ENCODE assay signal across 8 mouse cellular contexts in the genomic region with DNA sequence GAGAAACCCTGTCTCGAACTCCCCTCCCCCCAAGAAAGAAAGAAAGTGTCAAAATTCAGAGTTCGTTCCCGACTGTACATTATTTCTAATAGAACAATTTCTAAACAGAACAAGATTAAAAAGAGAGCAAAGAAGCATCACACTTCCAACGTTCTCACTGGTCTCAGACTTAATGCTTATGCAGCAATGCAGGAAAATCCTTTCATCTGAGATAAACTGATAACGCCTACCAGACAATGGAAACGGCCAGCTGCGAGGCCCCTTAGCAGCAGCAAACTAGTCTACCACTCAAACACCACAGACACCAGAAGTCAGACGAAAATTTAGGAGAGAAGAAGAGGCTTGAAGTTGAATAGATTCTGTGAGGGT. TPM values are rescaled to one million over a fixed set of nuclear protein-coding genes. Genes with fewer than 3 reads are reported as not detected.
DNase-seq lines count a peak whose midpoint lies in the region; ATAC-seq lines count a peak whose summit lies in the region.

No protein-coding gene starts in this region.

- WGBS in kidney, embryonic 14.5 days: 14% methylated on average over 8 of the region's 8 CpGs
- WGBS in hindbrain, embryonic 10.5 days: 18% methylated on average over 8 of the region's 8 CpGs
- WGBS in midbrain, embryonic 10.5 days: 19% methylated on average over 8 of the region's 8 CpGs

- H3K9ac ChIP-seq in kidney, embryonic 14.5 days (ENCODE audit: low read depth, low read length): peak overlapping the region; percentile 89

- no peaks in the 10 kb centered on the region for H3K9me3 ChIP-seq in kidney, embryonic 14.5 days (ENCODE audit: control insufficient read depth, low read length)
- H3K9me3 ChIP-seq in hindbrain, embryonic 10.5 days: no peaks in the 10 kb centered on the region
- H3K9me3 ChIP-seq in midbrain, embryonic 10.5 days (replicated peaks): no peaks in the 10 kb centered on the region

- peak overlapping the region; percentile 86 for H3K4me3 ChIP-seq in kidney, embryonic 14.5 days (ENCODE audit: low read length)
- peak overlapping the region; percentile 89 for H3K4me3 ChIP-seq in hindbrain, embryonic 10.5 days
- H3K4me3 ChIP-seq in midbrain, embryonic 10.5 days: peak overlapping the region; percentile 87

- peak overlapping the region; percentile 67 for H3K4me2 ChIP-seq in kidney, embryonic 14.5 days (replicated peaks; ENCODE audit: low read depth, low read length)

- no peaks in the 10 kb centered on the region for H3K4me1 ChIP-seq in kidney, embryonic 14.5 days (ENCODE audit: control insufficient read depth, insufficient read depth, low read length)
- peaks cover 12% of the 10 kb centered on the region; the same call in 1 of the 2 replicates for H3K4me1 ChIP-seq in hindbrain, embryonic 10.5 days (replicated peaks)
- peaks cover 11% of the 10 kb centered on the region for H3K4me1 ChIP-seq in midbrain, embryonic 10.5 days

- peak overlapping the region; percentile 98 for H3K27ac ChIP-seq in kidney, embryonic 14.5 days (ENCODE audit: low read depth, low read length)
- H3K27ac ChIP-seq in hindbrain, embryonic 10.5 days: peak overlapping the region; percentile 98
- peak overlapping the region; percentile 98 for H3K27ac ChIP-seq in midbrain, embryonic 10.5 days (replicated peaks)

- H3K36me3 ChIP-seq in kidney, embryonic 14.5 days (ENCODE audit: control insufficient read depth, insufficient read depth, low read length): peaks cover 23% of the 10 kb centered on the region
- H3K36me3 ChIP-seq in hindbrain, embryonic 10.5 days: peaks cover 26% of the 10 kb centered on the region
- peaks cover 27% of the 10 kb centered on the region for H3K36me3 ChIP-seq in midbrain, embryonic 10.5 days

- DNase-seq in kidney, adult 18-20 months: no peak
- DNase-seq in MN1 (ENCODE audit: low spot score): peak; percentile 58
- DNase-seq in hindbrain, embryonic 10.5 days (ENCODE audit: low spot score): no peak
- no peak for DNase-seq in midbrain, embryonic 10.5 days (ENCODE audit: low spot score)
- DNase-seq in right cerebral cortex, postnatal 14 days: no peak
- no peak for DNase-seq in adrenal gland, postnatal 4 days (ENCODE audit: low spot score in 2 of 2)
- DNase-seq in spleen, postnatal 36 days (ENCODE audit: low spot score in 2 of 2): no peak

- ATAC-seq in kidney, embryonic 14.5 days (ENCODE audit: low FRiP score, low TSS enrichment): 0 out of 2 replicates have a peak, but pooled peaks have one; percentile 1

- no peaks in the 10 kb centered on the region for H3K27me3 ChIP-seq in kidney, embryonic 14.5 days (ENCODE audit: control insufficient read depth, insufficient read depth, low read length)
- no peaks in the 10 kb centered on the region for H3K27me3 ChIP-seq in hindbrain, embryonic 10.5 days (ENCODE audit: insufficient read depth, poor library complexity, severe bottlenecking)
- no peaks in the 10 kb centered on the region for H3K27me3 ChIP-seq in midbrain, embryonic 10.5 days (ENCODE audit: low read depth, poor library complexity, severe bottlenecking)

RNA-seq across cellular contexts. Expression of a gene that starts 0.4 kb away (rescaled TPM):
- polyA plus RNA-seq in kidney, embryonic 14.5 days (2014; fragmentation: Nextera tagmentation; extraction: Ambion mirVana): 69.5 and 78.7 TPM in 2 replicates
- 63.4 and 65.1 TPM in 2 replicates for polyA plus RNA-seq in hindbrain, embryonic 10.5 days (2016; fragmentation: Nextera tagmentation; extraction: Ambion mirVana)
- polyA plus RNA-seq in midbrain, embryonic 10.5 days (2016; fragmentation: Nextera tagmentation; extraction: Ambion mirVana): 66.4 and 72.7 TPM in 2 replicates
- total RNA-seq in adrenal gland, postnatal 4 days (2021): 10 to 100 TPM; 39.8 to 40.4 TPM

RNA-seq across cellular contexts. Expression of a gene that starts 22.0 kb away (rescaled TPM):
- polyA plus RNA-seq in kidney, embryonic 14.5 days (2014; fragmentation: Nextera tagmentation; extraction: Ambion mirVana): 1,038 and 1,404 TPM in 2 replicates
- 1,255 and 1,284 TPM in 2 replicates for polyA plus RNA-seq in hindbrain, embryonic 10.5 days (2016; fragmentation: Nextera tagmentation; extraction: Ambion mirVana)
- 1,116 and 1,275 TPM in 2 replicates for polyA plus RNA-seq in midbrain, embryonic 10.5 days (2016; fragmentation: Nextera tagmentation; extraction: Ambion mirVana)
- 100 to 1,000 TPM; 218 to 228 TPM for total RNA-seq in adrenal gland, postnatal 4 days (2021)

RNA-seq across cellular contexts. Expression of a gene that starts 22.1 kb away (rescaled TPM):
- polyA plus RNA-seq in kidney, embryonic 14.5 days (2014; fragmentation: Nextera tagmentation; extraction: Ambion mirVana): 6.0 and 6.8 TPM in 2 replicates
- 5.0 and 5.5 TPM in 2 replicates for polyA plus RNA-seq in hindbrain, embryonic 10.5 days (2016; fragmentation: Nextera tagmentation; extraction: Ambion mirVana)
- polyA plus RNA-seq in midbrain, embryonic 10.5 days (2016; fragmentation: Nextera tagmentation; extraction: Ambion mirVana): 4.7 and 5.8 TPM in 2 replicates
- 1 to 10 TPM; 4.3 TPM for total RNA-seq in adrenal gland, postnatal 4 days (2021)

RNA-seq across cellular contexts. Expression of a gene that starts 48.6 kb away (rescaled TPM):
- polyA plus RNA-seq in kidney, embryonic 14.5 days (2014; fragmentation: Nextera tagmentation; extraction: Ambion mirVana): not detected in 2 replicates
- polyA plus RNA-seq in hindbrain, embryonic 10.5 days (2016; fragmentation: Nextera tagmentation; extraction: Ambion mirVana): not detected in 2 replicates
- not detected in 2 replicates for polyA plus RNA-seq in midbrain, embryonic 10.5 days (2016; fragmentation: Nextera tagmentation; extraction: Ambion mirVana)
- 10 to 100 TPM in 1 of 2 experiments, under 1 TPM in 1; 0.76 to 23.6 TPM for total RNA-seq in adrenal gland, postnatal 4 days (2021)
